Mouse (Mus musculus): Measurements from ENCODE around the gene Srrd. TPM values are rescaled to one million over a fixed set of nuclear protein-coding genes. Genes with fewer than 3 reads are reported as not detected.

Srrd gene
- polyA plus RNA-seq, 1 experiment from 2014 or later: 45.7 TPM

DNA sequence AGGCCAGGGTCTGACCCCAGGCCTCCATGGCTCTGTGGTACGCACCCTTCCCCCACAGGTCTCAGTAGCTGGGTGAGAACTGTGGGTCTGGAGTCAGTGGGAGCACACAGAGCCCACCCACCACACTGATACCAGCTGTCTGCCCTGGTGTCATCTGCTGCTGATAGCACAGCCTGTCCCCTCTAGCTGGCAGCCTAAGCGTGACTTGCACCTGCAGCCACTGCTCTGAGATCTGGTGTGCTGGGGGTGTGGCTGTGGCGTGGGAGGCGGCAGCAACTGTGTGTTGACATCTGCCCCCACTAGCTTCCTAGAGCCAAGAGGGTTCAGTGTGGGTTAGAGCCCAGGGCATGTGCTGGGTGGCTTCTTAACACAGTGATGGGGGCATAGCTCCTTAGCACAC is 33.3 kb upstream of the Srrd start:
- Histone ChIP-seq H3K27ac (no peak overlapping the region), H3K36me3 (peaks cover 18% of the 10 kb centered on the region), H3K4me3 (no peak overlapping the region), H3K4me1 (no peaks in the 10 kb centered on the region), H3K9ac (no peak overlapping the region), H3K4me2 (no peak overlapping the region), H3K9me3 (no peaks in the 10 kb centered on the region), H3K27me3 (no peaks in the 10 kb centered on the region)
- no peak for ATAC-seq (ENCODE audit: borderline replicate concordance, extremely low read depth, low FRiP score, low TSS enrichment)
- WGBS: 84% methylated on average over 4 of the region's 4 CpGs

DNA sequence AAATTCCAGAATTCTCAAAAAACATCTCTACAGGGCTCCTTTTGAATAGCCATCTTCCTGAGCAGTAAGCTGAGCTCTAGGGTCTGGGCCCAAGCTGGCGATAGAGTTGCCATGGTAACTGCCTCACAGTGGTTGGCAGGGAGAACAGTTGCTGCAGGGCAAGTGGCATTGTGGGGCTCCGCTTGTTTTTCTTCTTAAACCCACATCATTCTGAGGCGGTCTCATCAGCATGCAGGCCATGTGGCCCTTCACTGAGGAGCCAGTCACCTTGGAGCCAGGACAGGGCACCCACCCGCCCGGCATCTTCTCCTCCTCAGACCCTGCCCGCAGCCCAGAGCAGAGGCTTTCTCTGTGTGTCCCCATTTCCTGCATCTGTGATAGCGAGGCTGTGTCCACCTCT is 29.1 kb upstream of the Srrd start:
- no peak overlapping the region for H3K9ac ChIP-seq
- WGBS: 78% methylated on average over 7 of the region's 7 CpGs
- no peak overlapping the region for H3K4me2 ChIP-seq
- H3K27me3 ChIP-seq: no peaks in the 10 kb centered on the region
- ATAC-seq (ENCODE audit: borderline replicate concordance, extremely low read depth, low FRiP score, low TSS enrichment): no peak
- H3K36me3 ChIP-seq: peaks cover 27% of the 10 kb centered on the region
- H3K9me3 ChIP-seq: no peaks in the 10 kb centered on the region
- no peak overlapping the region for H3K27ac ChIP-seq
- no peak overlapping the region for H3K4me3 ChIP-seq
- no peaks in the 10 kb centered on the region for H3K4me1 ChIP-seq

DNA sequence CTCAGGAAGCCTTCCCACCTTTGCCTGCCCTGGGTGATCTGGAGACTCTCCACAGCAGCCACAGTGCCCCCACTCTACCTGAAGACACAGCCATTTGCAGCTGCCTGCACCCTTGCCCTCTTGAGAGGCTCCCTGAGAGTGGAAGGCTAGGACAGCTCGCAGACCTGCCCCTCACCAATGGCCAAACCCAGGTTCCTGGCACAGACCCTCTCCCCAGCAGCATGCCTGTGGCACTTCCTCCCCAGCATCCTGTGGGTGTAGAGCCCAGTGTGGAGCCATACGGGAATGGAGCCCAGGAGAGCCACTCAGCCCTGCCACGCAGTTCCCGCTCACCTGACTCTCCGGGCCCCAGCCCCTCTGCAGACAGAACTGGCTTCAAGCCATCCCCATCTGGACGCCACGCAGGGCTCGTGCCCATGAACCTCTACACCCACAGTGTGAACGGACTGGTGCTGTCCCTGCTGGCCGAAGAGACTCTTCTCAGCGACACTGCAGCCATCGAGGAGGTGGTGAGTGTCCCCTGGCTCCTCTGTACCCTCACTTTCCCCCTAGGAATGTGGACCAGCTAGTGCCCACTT is 27.5 kb upstream of the Srrd start:
- Histone ChIP-seq H3K9ac (no peak overlapping the region), H3K4me2 (no peak overlapping the region), H3K4me1 (no peaks in the 10 kb centered on the region), H3K4me3 (no peak overlapping the region), H3K9me3 (no peaks in the 10 kb centered on the region), H3K36me3 (peaks cover 33% of the 10 kb centered on the region), H3K27me3 (no peaks in the 10 kb centered on the region), H3K27ac (no peak overlapping the region)
- WGBS: 91% methylated on average over 12 of the region's 12 CpGs
- no peak for ATAC-seq (ENCODE audit: borderline replicate concordance, extremely low read depth, low FRiP score, low TSS enrichment)

DNA sequence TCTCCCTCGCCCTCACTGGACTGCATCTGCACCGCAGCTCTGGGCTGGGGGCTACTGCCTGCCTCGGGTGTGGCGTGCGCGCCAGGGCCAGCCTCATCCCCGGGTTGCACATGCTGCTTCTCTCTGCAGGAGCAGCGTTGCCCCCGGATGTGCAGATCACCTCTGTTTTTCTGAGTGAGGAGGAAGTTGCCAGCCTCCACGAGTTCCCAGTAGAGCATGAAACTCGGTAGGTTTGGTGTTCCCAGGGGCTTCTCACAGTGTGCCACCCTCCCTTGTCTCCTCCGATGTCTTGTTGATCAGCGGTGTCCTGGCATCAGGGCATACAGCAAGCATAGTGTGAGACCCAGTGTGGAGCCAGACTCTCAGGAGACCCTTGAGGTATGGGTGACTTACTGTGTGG is 26.5 kb upstream of the Srrd start:
- H3K9ac ChIP-seq: no peak overlapping the region
- no peak for ATAC-seq (ENCODE audit: borderline replicate concordance, extremely low read depth, low FRiP score, low TSS enrichment)
- 93% methylated on average over 13 of the region's 13 CpGs for WGBS
- no peaks in the 10 kb centered on the region for H3K9me3 ChIP-seq
- no peak overlapping the region for H3K27ac ChIP-seq
- H3K36me3 ChIP-seq: peaks cover 35% of the 10 kb centered on the region
- H3K4me1 ChIP-seq: no peaks in the 10 kb centered on the region
- H3K4me3 ChIP-seq: no peak overlapping the region
- no peak overlapping the region for H3K4me2 ChIP-seq
- no peaks in the 10 kb centered on the region for H3K27me3 ChIP-seq

DNA sequence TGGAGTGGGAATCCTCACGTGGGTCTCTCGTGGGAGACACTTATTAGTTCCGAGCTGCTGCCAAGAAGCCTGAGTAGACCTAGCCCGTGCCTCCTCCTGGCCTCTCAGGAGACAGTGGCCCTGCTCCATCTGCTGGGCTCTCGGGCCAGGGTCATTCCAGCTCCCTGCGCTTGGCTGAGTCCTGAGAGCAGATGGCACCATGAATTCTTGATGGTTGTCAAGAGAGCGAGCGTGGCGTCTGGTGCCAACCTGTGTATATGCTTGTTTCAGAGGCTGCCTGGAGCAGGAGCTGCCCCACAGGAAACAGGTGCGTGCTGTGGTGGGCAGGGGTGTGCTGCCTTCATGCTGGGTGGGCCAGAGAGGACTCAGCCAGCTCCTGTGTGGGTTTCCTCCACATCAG is 25.8 kb upstream of the Srrd start:
- Histone ChIP-seq H3K27me3 (no peaks in the 10 kb centered on the region), H3K36me3 (peaks cover 35% of the 10 kb centered on the region), H3K4me2 (no peak overlapping the region), H3K4me1 (no peaks in the 10 kb centered on the region), H3K9me3 (no peaks in the 10 kb centered on the region), H3K4me3 (no peak overlapping the region), H3K27ac (no peak overlapping the region), H3K9ac (no peak overlapping the region)
- 87% methylated on average over 10 of the region's 10 CpGs for WGBS
- ATAC-seq (ENCODE audit: borderline replicate concordance, extremely low read depth, low FRiP score, low TSS enrichment): no peak

DNA sequence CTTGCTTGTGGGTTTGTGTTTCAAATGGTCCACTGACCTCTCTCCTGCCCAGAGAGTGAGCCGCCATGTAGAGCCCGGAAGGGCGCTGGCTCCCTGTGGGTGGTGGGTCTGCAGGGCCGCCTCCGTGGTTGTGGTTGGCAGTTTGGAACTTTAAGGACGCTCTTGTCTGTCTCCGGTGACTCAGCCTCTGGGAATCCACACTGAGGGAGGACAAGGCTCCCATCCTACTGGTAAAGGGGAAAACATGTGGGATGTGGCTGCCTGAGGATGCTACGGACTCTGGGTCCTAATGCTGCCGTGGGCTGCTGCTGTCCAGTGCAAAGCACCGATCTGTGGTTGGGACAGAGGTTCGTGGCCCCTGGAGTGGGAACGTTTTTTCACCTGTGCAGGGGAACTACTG is 25.1 kb upstream of the Srrd start:
- 85% methylated on average over 12 of the region's 12 CpGs for WGBS
- Histone ChIP-seq H3K27me3 (no peaks in the 10 kb centered on the region), H3K36me3 (peaks cover 38% of the 10 kb centered on the region), H3K9me3 (no peaks in the 10 kb centered on the region), H3K4me3 (no peak overlapping the region), H3K4me2 (no peak overlapping the region), H3K27ac (no peak overlapping the region), H3K9ac (no peak overlapping the region), H3K4me1 (no peaks in the 10 kb centered on the region)
- no peak for ATAC-seq (ENCODE audit: borderline replicate concordance, extremely low read depth, low FRiP score, low TSS enrichment)

DNA sequence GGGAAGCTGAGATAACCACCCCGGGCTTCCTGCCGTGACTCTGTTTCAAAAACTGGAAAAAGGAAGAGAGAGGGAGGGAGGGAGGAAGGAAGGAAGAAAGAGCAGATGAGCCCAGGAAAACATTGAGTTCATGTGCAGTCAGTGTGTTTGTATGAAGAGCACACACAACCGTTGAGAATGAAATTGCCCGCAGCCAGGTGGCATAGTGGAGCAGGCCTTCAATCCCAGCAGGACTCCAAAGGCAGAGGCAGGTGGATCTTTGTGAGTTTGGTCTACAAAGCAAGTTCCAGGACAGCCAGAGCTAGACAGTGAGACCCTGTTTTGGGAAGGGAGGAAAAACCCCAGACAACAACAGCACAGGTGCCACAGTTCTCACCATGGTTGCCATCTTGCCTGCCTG is 24.5 kb upstream of the Srrd start:
- H3K9me3 ChIP-seq: no peaks in the 10 kb centered on the region
- H3K36me3 ChIP-seq: peaks cover 38% of the 10 kb centered on the region
- no peaks in the 10 kb centered on the region for H3K4me1 ChIP-seq
- no peak overlapping the region for H3K9ac ChIP-seq
- ATAC-seq (ENCODE audit: borderline replicate concordance, extremely low read depth, low FRiP score, low TSS enrichment): no peak
- no peaks in the 10 kb centered on the region for H3K27me3 ChIP-seq
- 88% methylated on average over 4 of the region's 4 CpGs for WGBS
- H3K4me2 ChIP-seq: no peak overlapping the region
- H3K4me3 ChIP-seq: no peak overlapping the region
- no peak overlapping the region for H3K27ac ChIP-seq

DNA sequence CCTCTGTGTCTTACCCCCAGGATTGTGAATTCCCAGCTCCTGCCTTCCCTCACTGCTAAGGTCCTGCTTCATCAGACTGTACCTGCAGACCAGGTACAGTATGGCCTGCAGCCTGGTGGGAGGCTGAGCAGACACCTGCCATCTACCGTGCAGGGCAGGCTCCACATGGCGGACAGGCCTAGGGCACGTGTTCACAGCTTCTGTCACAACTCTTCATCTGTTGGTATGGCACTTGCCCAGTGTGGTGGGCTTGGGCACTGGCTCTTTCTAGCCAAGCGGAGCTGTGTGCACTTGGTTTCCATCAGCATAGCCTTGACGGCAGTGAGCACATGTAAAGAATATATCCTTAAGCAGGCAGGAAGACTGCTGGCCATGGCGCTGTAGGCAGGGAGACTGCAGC is 24.0 kb upstream of the Srrd start:
- Histone ChIP-seq H3K27me3 (no peaks in the 10 kb centered on the region), H3K36me3 (peaks cover 38% of the 10 kb centered on the region), H3K4me3 (no peak overlapping the region), H3K27ac (no peak overlapping the region), H3K4me2 (no peak overlapping the region), H3K9ac (no peak overlapping the region), H3K9me3 (no peaks in the 10 kb centered on the region), H3K4me1 (no peaks in the 10 kb centered on the region)
- WGBS: 93% methylated on average over 6 of the region's 6 CpGs
- no peak for ATAC-seq (ENCODE audit: borderline replicate concordance, extremely low read depth, low FRiP score, low TSS enrichment)

DNA sequence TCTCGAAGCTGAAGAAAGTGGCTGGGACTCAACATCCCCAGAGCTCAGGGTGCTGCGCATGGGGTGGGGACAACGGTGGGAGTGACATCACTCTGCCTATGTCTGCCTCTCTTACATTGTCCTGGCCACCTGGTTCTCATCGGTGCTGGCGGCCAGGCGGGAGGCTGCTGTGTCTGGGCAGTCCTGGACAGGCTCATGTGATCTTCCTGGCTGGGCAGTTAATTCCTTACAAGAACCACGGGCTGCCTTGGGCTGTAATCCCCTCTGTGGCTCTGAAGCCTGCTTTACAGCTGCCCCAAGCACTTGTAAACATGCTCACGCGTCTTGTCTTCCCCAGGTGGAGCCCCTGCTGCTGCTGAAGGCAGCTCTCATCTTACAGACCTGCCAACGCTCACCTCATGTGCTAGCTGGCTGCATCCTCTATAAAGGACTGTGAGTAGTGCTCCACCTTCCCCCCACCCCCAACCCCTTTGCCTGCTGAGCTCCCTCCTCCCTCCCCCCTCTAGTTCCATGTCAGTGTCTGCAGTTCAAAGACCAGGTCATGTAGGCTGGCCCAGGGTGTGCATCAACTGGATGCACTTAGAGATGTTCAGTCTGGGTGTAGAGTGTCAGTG is 21.5 kb upstream of the Srrd start:
- Histone ChIP-seq H3K9ac (no peak overlapping the region), H3K4me2 (no peak overlapping the region), H3K27me3 (no peaks in the 10 kb centered on the region), H3K4me3 (no peak overlapping the region), H3K36me3 (peaks cover 23% of the 10 kb centered on the region), H3K4me1 (no peaks in the 10 kb centered on the region), H3K9me3 (no peaks in the 10 kb centered on the region), H3K27ac (no peak overlapping the region)
- peak; percentile 46; the same call in 1 of the 2 replicates for ATAC-seq (ENCODE audit: borderline replicate concordance, extremely low read depth, low FRiP score, low TSS enrichment)
- WGBS: 74% methylated on average over 10 of the region's 10 CpGs

DNA sequence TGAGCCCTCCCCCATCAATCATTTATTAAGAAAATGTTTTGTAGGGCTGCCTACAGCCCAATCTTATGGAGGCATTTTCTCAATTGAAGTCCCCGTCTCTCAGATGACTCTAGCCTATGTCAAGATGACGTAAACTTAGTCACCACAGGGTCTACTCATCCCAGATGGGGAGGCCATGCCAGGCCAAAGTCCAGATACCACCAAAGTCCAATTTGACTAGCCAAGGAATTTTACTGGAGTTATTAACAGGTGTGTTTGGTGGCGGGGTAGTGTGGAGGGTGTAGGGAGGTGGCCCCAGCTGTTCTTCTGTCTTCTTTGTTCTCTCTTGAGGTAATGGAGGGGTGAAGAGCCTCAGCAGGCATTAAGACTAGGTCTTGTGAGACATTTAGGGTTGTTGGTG is 17.2 kb upstream of the Srrd start:
- Histone ChIP-seq H3K4me3 (no peak overlapping the region), H3K36me3 (0 out of 2 replicates have a peak, but pooled peaks cover 12% of the 10 kb centered on the region), H3K4me2 (no peak overlapping the region), H3K9ac (no peak overlapping the region), H3K4me1 (no peaks in the 10 kb centered on the region), H3K27ac (no peak overlapping the region), H3K27me3 (no peaks in the 10 kb centered on the region), H3K9me3 (no peaks in the 10 kb centered on the region)
- WGBS: 93% methylated on average over 3 of the region's 3 CpGs
- no peak for ATAC-seq (ENCODE audit: borderline replicate concordance, extremely low read depth, low FRiP score, low TSS enrichment)

DNA sequence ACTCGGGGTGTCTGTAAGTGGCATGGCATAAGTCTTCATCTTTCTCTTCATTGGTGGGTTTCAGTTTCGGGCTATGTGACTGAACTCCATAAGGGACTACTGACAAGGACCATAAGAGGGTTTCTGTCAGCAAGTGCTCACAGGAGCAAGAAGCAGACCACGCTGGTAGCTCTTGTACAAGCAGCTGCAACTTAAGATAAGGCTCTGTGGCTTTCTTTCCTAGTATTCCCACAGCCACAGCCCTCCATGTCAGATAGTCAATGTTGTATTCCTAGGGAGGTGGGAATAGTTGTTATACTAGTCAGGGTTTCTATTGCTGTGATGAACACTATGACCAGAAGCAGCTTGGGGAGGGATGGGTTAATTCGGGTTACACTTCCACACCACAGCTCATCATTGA is 16.7 kb upstream of the Srrd start:
- Histone ChIP-seq H3K4me1 (no peaks in the 10 kb centered on the region), H3K4me2 (no peak overlapping the region), H3K36me3 (0 out of 2 replicates have a peak, but pooled peaks cover 7% of the 10 kb centered on the region), H3K27me3 (no peaks in the 10 kb centered on the region), H3K4me3 (no peak overlapping the region), H3K9me3 (no peaks in the 10 kb centered on the region), H3K9ac (no peak overlapping the region), H3K27ac (no peak overlapping the region)
- ATAC-seq (ENCODE audit: borderline replicate concordance, extremely low read depth, low FRiP score, low TSS enrichment): no peak
- 75% methylated on average over 4 of the region's 4 CpGs for WGBS

DNA sequence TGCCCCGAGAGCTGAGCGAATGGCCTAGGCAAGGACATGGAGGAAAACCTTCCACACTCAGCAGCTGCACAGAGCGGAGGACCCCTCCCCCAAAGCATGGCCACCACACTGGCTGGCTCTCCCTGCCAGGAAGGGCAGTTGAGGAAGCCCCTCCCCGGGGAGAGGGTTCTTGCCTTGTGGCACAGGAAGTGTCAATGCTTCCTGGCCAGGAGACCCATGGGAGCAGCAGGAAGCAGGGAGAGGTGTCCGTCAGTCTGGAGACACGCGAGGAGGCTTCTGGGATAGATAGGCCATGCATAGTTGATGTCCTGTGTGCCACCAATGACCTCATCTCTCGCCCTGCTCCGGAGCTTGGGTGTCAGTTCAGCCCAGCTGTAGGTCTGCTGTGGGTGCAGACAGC is 13.5 kb upstream of the Srrd start:
- no peak overlapping the region for H3K9ac ChIP-seq
- H3K4me1 ChIP-seq: no peaks in the 10 kb centered on the region
- ATAC-seq (ENCODE audit: borderline replicate concordance, extremely low read depth, low FRiP score, low TSS enrichment): 0 out of 2 replicates have a peak, but pooled peaks have one; percentile 8
- no peaks in the 10 kb centered on the region for H3K27me3 ChIP-seq
- no peak overlapping the region for H3K27ac ChIP-seq
- no peak overlapping the region for H3K4me3 ChIP-seq
- 91% methylated on average over 9 of the region's 9 CpGs for WGBS
- H3K4me2 ChIP-seq: no peak overlapping the region
- no peaks in the 10 kb centered on the region for H3K36me3 ChIP-seq
- no peaks in the 10 kb centered on the region for H3K9me3 ChIP-seq

All from lung, embryonic 15.5 days (tissue).